9 mouse cellular contexts compared by ENCODE assay signal in genomic region chr14:40924378-40925113, GRCm38 (mm10). TPM values are rescaled to one million over a fixed set of nuclear protein-coding genes. Genes with fewer than 3 reads are reported as not detected.
DNase-seq lines count a peak whose midpoint lies in the region; ATAC-seq and TF ChIP-seq lines count a peak whose summit lies in the region.
"Had no signal": no experiment of that assay in that cellular context is flagged by ENCODE, and none has a peak within 500 bp of the region (broad histone marks: within the 10 kb centered on the region; RNA-seq: fewer than 3 reads in every experiment).

No protein-coding gene starts in this region.

- no peak overlapping the region for H3K4me2 ChIP-seq in hindbrain, embryonic 16.5 days (ENCODE audit: low read length)
- H3K4me2 ChIP-seq in heart, postnatal 0 days (ENCODE audit: low read depth, low read length), result peak overlapping the region; percentile 3; the same call in 1 of the 2 replicates
- no peak overlapping the region for H3K4me2 ChIP-seq in neural tube, embryonic 13.5 days
- no peak overlapping the region for H3K4me2 ChIP-seq in forebrain, embryonic 15.5 days (replicated peaks)
- H3K4me2 ChIP-seq: hindbrain, embryonic 15.5 days had no signal

- TF ChIP-seq EP300 in heart, postnatal 0 days (IDR thresholded peaks at IDR 0.05; ENCODE audit: low read depth), result no peak

- H3K9me3 ChIP-seq in hindbrain, embryonic 10.5 days, result no peaks in the 10 kb centered on the region
- H3K9me3 ChIP-seq in hindbrain, embryonic 16.5 days (ENCODE audit: control insufficient read depth, low read length), result no peaks in the 10 kb centered on the region
- no peaks in the 10 kb centered on the region for H3K9me3 ChIP-seq in heart, postnatal 0 days (replicated peaks; ENCODE audit: control insufficient read depth, low read length)
- H3K9me3 ChIP-seq in neural tube, embryonic 13.5 days, result no peaks in the 10 kb centered on the region
- no peaks in the 10 kb centered on the region for H3K9me3 ChIP-seq in midbrain, embryonic 10.5 days (replicated peaks)
- H3K9me3 ChIP-seq in forebrain, embryonic 15.5 days, result no peaks in the 10 kb centered on the region
- H3K9me3 ChIP-seq: hindbrain, embryonic 15.5 days had no signal

- no peak for TF ChIP-seq CTCF in heart, postnatal 0 days (IDR thresholded peaks at IDR 0.05; ENCODE audit: low read depth)

- 64% methylated on average over 10 of the region's 10 CpGs for WGBS in hindbrain, embryonic 10.5 days
- 53% methylated on average over 10 of the region's 10 CpGs for WGBS in hindbrain, embryonic 16.5 days
- WGBS in heart, postnatal 0 days, result 48% methylated on average over 10 of the region's 10 CpGs
- WGBS in neural tube, embryonic 13.5 days, result 49% methylated on average over 10 of the region's 10 CpGs
- 77% methylated on average over 10 of the region's 10 CpGs for WGBS in midbrain, embryonic 10.5 days
- WGBS in forebrain, embryonic 15.5 days, result 75% methylated on average over 10 of the region's 10 CpGs

- H3K27ac ChIP-seq in hindbrain, embryonic 10.5 days, result peak overlapping the region; percentile 43; the same call in 1 of the 2 replicates
- no peak overlapping the region for H3K27ac ChIP-seq in hindbrain, embryonic 16.5 days (ENCODE audit: low read depth, low read length)
- peak overlapping the region; percentile 58 for H3K27ac ChIP-seq in heart, postnatal 0 days (ENCODE audit: low read depth)
- H3K27ac ChIP-seq in neural tube, embryonic 13.5 days (replicated peaks), result peak overlapping the region; percentile 33
- no peak overlapping the region for H3K27ac ChIP-seq in midbrain, embryonic 10.5 days (replicated peaks)
- H3K27ac ChIP-seq in forebrain, embryonic 15.5 days (replicated peaks), result no peak overlapping the region
- H3K27ac ChIP-seq: hindbrain, embryonic 15.5 days had no signal

- peaks cover 44% of the 10 kb centered on the region for H3K36me3 ChIP-seq in hindbrain, embryonic 10.5 days
- H3K36me3 ChIP-seq in hindbrain, embryonic 16.5 days (ENCODE audit: control insufficient read depth, insufficient read depth, low read length), result no peaks in the 10 kb centered on the region
- H3K36me3 ChIP-seq in heart, postnatal 0 days (replicated peaks; ENCODE audit: control insufficient read depth, insufficient read depth, low read length), result no peaks in the 10 kb centered on the region
- peaks cover 11% of the 10 kb centered on the region; the same call in 1 of the 2 replicates for H3K36me3 ChIP-seq in neural tube, embryonic 13.5 days
- peaks cover 40% of the 10 kb centered on the region for H3K36me3 ChIP-seq in midbrain, embryonic 10.5 days
- H3K36me3 ChIP-seq in forebrain, embryonic 15.5 days, result 0 out of 2 replicates have a peak, but pooled peaks cover 3% of the 10 kb centered on the region
- H3K36me3 ChIP-seq: hindbrain, embryonic 15.5 days had no signal

- no peaks in the 10 kb centered on the region for H3K27me3 ChIP-seq in hindbrain, embryonic 10.5 days (ENCODE audit: insufficient read depth, poor library complexity, severe bottlenecking)
- no peaks in the 10 kb centered on the region for H3K27me3 ChIP-seq in hindbrain, embryonic 16.5 days (replicated peaks; ENCODE audit: control insufficient read depth, insufficient read depth, low read length)
- no peaks in the 10 kb centered on the region for H3K27me3 ChIP-seq in heart, postnatal 0 days (ENCODE audit: control insufficient read depth, insufficient read depth, low read length)
- no peaks in the 10 kb centered on the region for H3K27me3 ChIP-seq in neural tube, embryonic 13.5 days
- no peaks in the 10 kb centered on the region for H3K27me3 ChIP-seq in midbrain, embryonic 10.5 days (ENCODE audit: low read depth, poor library complexity, severe bottlenecking)
- no peaks in the 10 kb centered on the region for H3K27me3 ChIP-seq in forebrain, embryonic 15.5 days
- H3K27me3 ChIP-seq: hindbrain, embryonic 15.5 days had no signal

- no peak for ATAC-seq in hindbrain, embryonic 16.5 days
- ATAC-seq in heart, postnatal 0 days (ENCODE audit: insufficient read depth, low read depth), result peak; percentile 47; the same call in 1 of the 2 replicates
- ATAC-seq in neural tube, embryonic 13.5 days (ENCODE audit: low read depth), result no peak
- no peak for ATAC-seq in forebrain, embryonic 15.5 days (replicated peaks)

- H3K9ac ChIP-seq in hindbrain, embryonic 16.5 days (ENCODE audit: low read depth, low read length), result no peak overlapping the region
- H3K9ac ChIP-seq in heart, postnatal 0 days (replicated peaks; ENCODE audit: low read depth, low read length), result no peak overlapping the region
- no peak overlapping the region for H3K9ac ChIP-seq in neural tube, embryonic 13.5 days
- no peak overlapping the region for H3K9ac ChIP-seq in forebrain, embryonic 15.5 days (replicated peaks)
- H3K9ac ChIP-seq: hindbrain, embryonic 15.5 days had no signal

- H3K4me1 ChIP-seq in hindbrain, embryonic 10.5 days (replicated peaks), result peaks cover 23% of the 10 kb centered on the region
- H3K4me1 ChIP-seq in hindbrain, embryonic 16.5 days (ENCODE audit: control insufficient read depth, insufficient read depth, low read depth, low read length), result peaks cover 4% of the 10 kb centered on the region; the same call in 1 of the 2 replicates
- H3K4me1 ChIP-seq in heart, postnatal 0 days (ENCODE audit: control insufficient read depth, insufficient read depth), result peaks cover 23% of the 10 kb centered on the region
- peaks cover 36% of the 10 kb centered on the region for H3K4me1 ChIP-seq in neural tube, embryonic 13.5 days (replicated peaks)
- H3K4me1 ChIP-seq in midbrain, embryonic 10.5 days, result peaks cover 5% of the 10 kb centered on the region; the same call in 1 of the 2 replicates
- peaks cover 4% of the 10 kb centered on the region; the same call in 1 of the 2 replicates for H3K4me1 ChIP-seq in forebrain, embryonic 15.5 days

- no peak overlapping the region for H3K4me3 ChIP-seq in hindbrain, embryonic 10.5 days
- no peak overlapping the region for H3K4me3 ChIP-seq in hindbrain, embryonic 16.5 days (ENCODE audit: low read length)
- no peak overlapping the region for H3K4me3 ChIP-seq in heart, postnatal 0 days (ENCODE audit: low read depth, low read length)
- H3K4me3 ChIP-seq in neural tube, embryonic 13.5 days, result no peak overlapping the region
- no peak overlapping the region for H3K4me3 ChIP-seq in midbrain, embryonic 10.5 days
- H3K4me3 ChIP-seq in forebrain, embryonic 15.5 days, result no peak overlapping the region
- H3K4me3 ChIP-seq: hindbrain, embryonic 15.5 days had no signal

- peak; percentile 27 for DNase-seq in hindbrain, embryonic 10.5 days (ENCODE audit: low spot score)
- DNase-seq in adipocyte (ENCODE audit: low spot score), result peak; percentile 32
- no peak for DNase-seq in heart, postnatal 0 days (ENCODE audit: low spot score)
- peak; percentile 36 for DNase-seq in liver
- DNase-seq in midbrain, embryonic 10.5 days (ENCODE audit: low spot score), result no peak

RNA-seq across cellular contexts. Expression of gene Sh2d4b, which starts 31.5 kb away (rescaled TPM):
- 0.41 and 0.64 TPM in 2 replicates for polyA plus RNA-seq in hindbrain, embryonic 10.5 days (2016; fragmentation: Nextera tagmentation; extraction: Ambion mirVana)
- polyA plus RNA-seq in hindbrain, embryonic 16.5 days (2015; fragmentation: Nextera tagmentation; extraction: Ambion mirVana), result 0.54 and 0.69 TPM in 2 replicates
- total RNA-seq in heart, postnatal 0 days (2014; rRNA removed; ENCODE audit: low replicate concordance), result 0.46 and 1.0 TPM in 2 replicates
- polyA plus RNA-seq in heart, postnatal 0 days (2015; fragmentation: Nextera tagmentation; extraction: Ambion mirVana), result 0.20 and 0.21 TPM in 2 replicates
- 1.5 and 1.6 TPM in 2 replicates for polyA plus RNA-seq in neural tube, embryonic 13.5 days (2015; fragmentation: Nextera tagmentation; extraction: Ambion mirVana)
- 0.31 and 0.45 TPM in 2 replicates for polyA plus RNA-seq in midbrain, embryonic 10.5 days (2016; fragmentation: Nextera tagmentation; extraction: Ambion mirVana)
- polyA plus RNA-seq in forebrain, embryonic 15.5 days (2015; fragmentation: Nextera tagmentation; extraction: Ambion mirVana), result 2.1 and 2.2 TPM in 2 replicates

RNA-seq across cellular contexts. Expression of gene Tspan14, which starts 42.1 kb away (rescaled TPM):
- polyA plus RNA-seq in hindbrain, embryonic 10.5 days (2016; fragmentation: Nextera tagmentation; extraction: Ambion mirVana), result 95.5 and 95.7 TPM in 2 replicates
- polyA plus RNA-seq in hindbrain, embryonic 16.5 days (2015; fragmentation: Nextera tagmentation; extraction: Ambion mirVana), result 52.5 and 60.6 TPM in 2 replicates
- 15.6 and 30.2 TPM in 2 replicates for total RNA-seq in heart, postnatal 0 days (2014; rRNA removed; ENCODE audit: low replicate concordance)
- 21.6 and 23.8 TPM in 2 replicates for polyA plus RNA-seq in heart, postnatal 0 days (2015; fragmentation: Nextera tagmentation; extraction: Ambion mirVana)
- 78.5 and 87.4 TPM in 2 replicates for polyA plus RNA-seq in neural tube, embryonic 13.5 days (2015; fragmentation: Nextera tagmentation; extraction: Ambion mirVana)
- polyA plus RNA-seq in midbrain, embryonic 10.5 days (2016; fragmentation: Nextera tagmentation; extraction: Ambion mirVana), result 90.6 and 101 TPM in 2 replicates
- 97.5 and 98.3 TPM in 2 replicates for polyA plus RNA-seq in forebrain, embryonic 15.5 days (2015; fragmentation: Nextera tagmentation; extraction: Ambion mirVana)

Comparison
In these comparisons a context has a peak if more than half of its experiments do, and no peak if none do; other contexts are left out.
1. H3K27ac ChIP-seq: peak in hindbrain, embryonic 10.5 days (single experiment), heart, postnatal 0 days (single experiment) and neural tube, embryonic 13.5 days (single experiment); none in hindbrain, embryonic 16.5 days (single experiment), midbrain, embryonic 10.5 days (single experiment) and forebrain, embryonic 15.5 days (single experiment).
2. DNase-seq: peak in hindbrain, embryonic 10.5 days (single experiment), adipocyte (single experiment) and liver (single experiment); none in heart, postnatal 0 days (single experiment) and midbrain, embryonic 10.5 days (single experiment).